Mouse (Mus musculus) MEL (cell line): ENCODE results near the gene Colgalt2. TPM values are rescaled to one million over a fixed set of nuclear protein-coding genes. Genes with fewer than 3 reads are reported as not detected.

Experiments used
- DNase-seq: peaks from one replicate; pipeline ENCODE4 v3.0.0; 2011; ENCODE audit warnings: low read depth, low spot score
- H3K27ac ChIP-seq: 2 replicates; pipeline ENCODE4 v1.5.1; 2012; ENCODE audit warnings: low read depth, mild to moderate bottlenecking, control low read depth, low read length, moderate library complexity; ENCODE audit not compliant: control insufficient read depth
- H3K27me3 ChIP-seq, 2 experiments: fragments of 150-350 bp in 1 of 2; sonication (generic) in 1 of 2; 2 replicates each; pipeline ENCODE4 v1.6.1; 2012; ENCODE audit warnings: low read length in 2 of 2, mild to moderate bottlenecking in 2 of 2, improper control_type of control experiment in 1 of 2, moderate library complexity in 1 of 2; ENCODE audit not compliant: insufficient read depth in 2 of 2, control insufficient read depth in 1 of 2
- H3K36me3 ChIP-seq, 2 experiments: 2 replicates each; pipeline ENCODE4 v1.6.1; 2012 to 2014; ENCODE audit warnings: low read length in 2 of 2, improper control_type of control experiment in 1 of 2, inconsistent platforms in 1 of 2, mild to moderate bottlenecking in 1 of 2; ENCODE audit not compliant: insufficient read depth in 2 of 2, control insufficient read depth in 1 of 2
- H3K4me1 ChIP-seq, 2 experiments: fragments of 150-350 bp in 1 of 2; sonication (generic) in 1 of 2; 2 replicates each; pipeline ENCODE4 v1.6.1; 2012; ENCODE audit warnings: low read length in 2 of 2, improper control_type of control experiment in 1 of 2, mild to moderate bottlenecking in 1 of 2; ENCODE audit not compliant: insufficient read depth in 2 of 2, control insufficient read depth in 1 of 2
- H3K4me3 ChIP-seq, 2 experiments: fragments of 150-350 bp in 1 of 2; sonication (generic) in 1 of 2; 2 replicates each; pipeline ENCODE4 v1.5.1; 2012; ENCODE audit warnings: low read depth in 2 of 2, low read length in 2 of 2, mild to moderate bottlenecking in 2 of 2, moderate library complexity in 2 of 2, control low read depth in 1 of 2, improper control_type of control experiment in 1 of 2; ENCODE audit not compliant: control insufficient read depth in 1 of 2, insufficient read depth in 1 of 2
- H3K79me2 ChIP-seq: 2 replicates; pipeline ENCODE4 v1.6.1; 2012; ENCODE audit warnings: mild to moderate bottlenecking, low read length, moderate library complexity; ENCODE audit not compliant: control insufficient read depth, poor library complexity, insufficient read depth
- H3K9ac ChIP-seq: 2 replicates; pipeline ENCODE4 v1.6.1; 2012; ENCODE audit warnings: low read depth, mild to moderate bottlenecking, control low read depth, low read length, moderate library complexity; ENCODE audit not compliant: control insufficient read depth, poor library complexity, severe bottlenecking
- H3K9me3 ChIP-seq: fragments of 150-350 bp; sonication (generic); replicated peaks from 2 replicates; pipeline ENCODE4 v1.6.1; 2012; ENCODE audit warnings: mild to moderate bottlenecking, low read length, improper control_type of control experiment, moderate library complexity; ENCODE audit not compliant: insufficient read depth
- CTCF ChIP-seq, 3 experiments: IDR thresholded peaks in 2 of 3; conservative IDR thresholded peaks in 1 of 3; 2 replicates each; pipeline ENCODE4 v1.5.1; 2011 to 2012; ENCODE audit warnings: low read length in 3 of 3, low read depth in 2 of 3, mild to moderate bottlenecking in 2 of 3, improper control_type of control experiment in 1 of 3, inconsistent platforms in 1 of 3, mixed read lengths in 1 of 3, moderate library complexity in 1 of 3; ENCODE audit not compliant: control insufficient read depth in 1 of 3, insufficient read depth in 1 of 3, poor library complexity in 1 of 3, severe bottlenecking in 1 of 3
- ELF1 ChIP-seq: IDR thresholded peaks from 2 replicates; pipeline ENCODE4 v1.6.1; 2014; ENCODE audit warnings: low read depth, mild to moderate bottlenecking, inconsistent platforms, low read length, improper control_type of control experiment, moderate library complexity
- ETS1 ChIP-seq: IDR thresholded peaks from 2 replicates; pipeline ENCODE4 v1.6.1; 2012; ENCODE audit warnings: low read depth, mild to moderate bottlenecking, inconsistent platforms, low read length, improper control_type of control experiment, moderate library complexity
- GATA1 ChIP-seq: IDR thresholded peaks from 2 replicates; pipeline ENCODE4 v1.6.1; 2011; ENCODE audit warnings: low read depth, low read length, improper control_type of control experiment
- HCFC1 ChIP-seq: IDR thresholded peaks from 2 replicates; pipeline ENCODE4 v1.6.1; 2012; ENCODE audit warnings: low read depth, mild to moderate bottlenecking, inconsistent platforms, low read length, improper control_type of control experiment, moderate library complexity
- MAFK ChIP-seq: IDR thresholded peaks from 2 replicates; pipeline ENCODE4 v1.6.1; 2011; ENCODE audit warnings: low read depth, mild to moderate bottlenecking, low read length, improper control_type of control experiment, borderline replicate concordance
- MEF2A ChIP-seq: IDR thresholded peaks from 2 replicates; pipeline ENCODE4 v1.6.1; 2014; ENCODE audit warnings: low read depth, mild to moderate bottlenecking, inconsistent platforms, low read length, improper control_type of control experiment; ENCODE audit not compliant: poor library complexity, insufficient replicate concordance, severe bottlenecking; ENCODE audit errors: extremely low read depth
- MYC ChIP-seq: IDR thresholded peaks from 2 replicates; pipeline ENCODE4 v1.6.1; 2011; ENCODE audit warnings: low read depth, mild to moderate bottlenecking, low read length, improper control_type of control experiment, moderate library complexity
- POLR2AphosphoS2 ChIP-seq: IDR thresholded peaks from 2 replicates; pipeline ENCODE4 v1.6.1; 2011; ENCODE audit warnings: low read length, improper control_type of control experiment
- RAD21 ChIP-seq: IDR thresholded peaks from 2 replicates; pipeline ENCODE4 v1.6.1; 2011; ENCODE audit warnings: mild to moderate bottlenecking, low read depth, low read length, improper control_type of control experiment
- RCOR1 ChIP-seq: IDR thresholded peaks from 2 replicates; pipeline ENCODE4 v1.6.1; 2012; ENCODE audit warnings: low read depth, mild to moderate bottlenecking, inconsistent platforms, low read length, improper control_type of control experiment
- SIN3A ChIP-seq: IDR thresholded peaks from 2 replicates; pipeline ENCODE4 v1.6.1; 2012; ENCODE audit warnings: low read length, improper control_type of control experiment, inconsistent platforms
- SMC3 ChIP-seq: IDR thresholded peaks from 2 replicates; pipeline ENCODE4 v1.6.1; 2011; ENCODE audit warnings: low read depth, low read length, improper control_type of control experiment
- USF2 ChIP-seq, 2 experiments: IDR thresholded peaks; 2 replicates each; pipeline ENCODE4 v1.6.1; 2011 to 2012; ENCODE audit warnings: improper control_type of control experiment in 2 of 2, low read length in 2 of 2, borderline replicate concordance in 1 of 2, inconsistent platforms in 1 of 2, low read depth in 1 of 2, mild to moderate bottlenecking in 1 of 2; ENCODE audit not compliant: insufficient read depth in 1 of 2
- polyA plus RNA-seq, 2 experiments: library from polyadenylated mRNA; stranded (reverse) in 1 of 2; unstranded in 1 of 2; fragments of >175 nt in 1 of 2; fragments of >200 nt in 1 of 2; gene quantifications; 2 replicates each; pipeline versions ENCODE4 v1.2.1 to v1.2.4; 2012; ENCODE audit warnings: low replicate concordance in 2 of 2, low read depth in 1 of 2; ENCODE audit not compliant: insufficient read length in 2 of 2, insufficient read depth in 1 of 2, missing spikeins in 1 of 2
- total RNA-seq: library from RNA; depleted of rRNA; stranded (reverse); fragments of 300-350 nt; gene quantifications from 2 replicates; pipeline ENCODE4 v1.2.3, GENCODE M21; 2012

Colgalt2 gene
- total and polyA plus RNA-seq, 3 experiments, result not detected

DNA sequence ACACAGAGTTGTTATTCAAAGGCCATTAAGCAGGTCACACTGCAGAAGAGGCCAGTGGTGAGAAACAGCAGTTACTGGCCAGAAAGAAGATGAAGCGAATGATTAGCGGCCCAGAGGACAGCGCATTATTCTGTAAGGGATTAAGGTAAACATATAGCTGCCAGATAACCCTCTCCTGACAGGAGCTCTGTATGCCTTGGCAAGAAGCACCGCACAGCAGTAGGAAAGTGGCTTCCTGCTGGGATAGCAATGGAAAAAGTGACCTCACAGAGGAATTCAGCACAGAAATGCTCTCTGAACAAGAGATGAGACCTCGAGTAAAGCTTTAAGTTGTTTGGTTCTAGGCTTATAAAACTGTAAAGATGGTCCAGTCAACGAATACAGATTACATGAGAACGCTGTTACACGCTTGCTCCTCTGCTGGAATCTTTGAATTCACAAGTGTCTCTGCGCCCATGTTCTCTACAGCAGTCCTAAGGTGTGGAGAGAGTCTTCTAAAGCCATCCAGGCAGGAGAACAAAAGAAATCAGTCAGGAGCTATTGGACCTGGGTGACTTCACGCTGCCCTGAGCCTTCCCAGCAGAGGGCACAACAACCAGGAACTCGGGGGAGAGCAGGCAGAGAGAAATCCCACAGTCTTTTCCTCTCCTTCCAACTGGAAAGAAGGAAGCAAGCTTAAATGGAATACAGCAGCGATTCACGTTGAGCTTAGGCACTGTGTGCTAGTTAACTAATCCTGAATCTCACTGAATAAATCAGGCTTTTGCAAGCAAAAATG is 31.1 kb upstream of the Colgalt2 start:
- H3K4me3 ChIP-seq, result no peak overlapping the region
- TF ChIP-seq MAFK (no peak), RCOR1 (no peak), USF2 (IDR thresholded peaks at IDR 0.05; ENCODE audit: borderline replicate concordance in 1 of 2, insufficient read depth in 1 of 2, low read depth in 1 of 2, low read length in 2 of 2) (no peak), ETS1 (no peak), SIN3A (no peak), ELF1 (no peak), GATA1 (no peak), HCFC1 (no peak)
- H3K79me2 ChIP-seq, result no peaks in the 10 kb centered on the region

DNA sequence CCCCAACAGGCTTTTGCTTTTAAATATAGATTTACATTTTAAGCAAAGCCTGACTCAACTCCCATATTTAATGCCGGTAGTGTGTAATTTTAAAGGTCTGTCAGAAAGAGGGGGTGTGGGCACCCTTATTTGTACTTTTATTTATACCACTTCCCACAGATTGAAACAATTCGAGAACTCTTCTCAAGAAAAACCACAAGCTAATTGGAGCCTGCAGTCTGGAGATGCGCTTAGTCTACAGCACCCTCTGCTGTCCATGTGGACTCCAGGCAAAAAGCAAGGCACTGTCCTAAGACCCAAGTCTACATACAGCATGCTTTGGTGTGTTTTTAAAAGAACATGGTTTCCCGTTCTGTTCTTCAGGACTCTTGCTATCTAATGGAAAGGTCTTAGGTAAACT is 30.5 kb upstream of the Colgalt2 start:
- TF ChIP-seq MYC (no peak), CTCF (IDR thresholded peaks at IDR 0.05 in 2 of 3, conservative IDR thresholded peaks at IDR 0.05 in 1 of 3; ENCODE audit: control insufficient read depth in 1 of 3, insufficient read depth in 1 of 3, low read depth in 2 of 3, low read length in 3 of 3, poor library complexity in 1 of 3, severe bottlenecking in 1 of 3) (peak; percentile 35 to 61 (median 60)), RAD21 (peak; percentile 59), POLR2AphosphoS2 (peak; percentile 33), SMC3 (peak; percentile 52), MEF2A (no peak)
- H3K79me2 ChIP-seq, result no peaks in the 10 kb centered on the region
- DNase-seq, result peak; percentile 60
- H3K36me3 ChIP-seq, result peaks cover 0 to 12% of the 10 kb centered on the region in 2 experiments; a peak in 2 of 4 replicates
- no peaks in the 10 kb centered on the region for H3K9me3 ChIP-seq
- no peak overlapping the region for H3K4me3 ChIP-seq
- H3K27me3 ChIP-seq, result no peaks in the 10 kb centered on the region
- no peak overlapping the region for H3K9ac ChIP-seq
- H3K27ac ChIP-seq, result no peak overlapping the region
- H3K4me1 ChIP-seq, result no peaks in the 10 kb centered on the region

More for the DNA sequence above, 31.1 kb upstream of the Colgalt2 start:
- Histone ChIP-seq H3K9me3 (no peaks in the 10 kb centered on the region), H3K27me3 (no peaks in the 10 kb centered on the region), H3K27ac (no peak overlapping the region), H3K4me1 (no peaks in the 10 kb centered on the region), H3K36me3 (peaks cover 0 to 12% of the 10 kb centered on the region in 2 experiments; a peak in 2 of 4 replicates), H3K9ac (no peak overlapping the region)
- no peak for DNase-seq
